Mouse (Mus musculus) ES-E14 (cell line): Measurements from ENCODE around the gene Cldn20. TPM values are rescaled to one million over a fixed set of nuclear protein-coding genes. Genes with fewer than 3 reads are reported as not detected.

Experiments used
- DNase-seq: peaks from one replicate; pipeline ENCODE4 v3.0.0-alpha.2; 2013; ENCODE audit warnings: low read depth, low spot score
- H3K27ac ChIP-seq: 2 replicates; pipeline ENCODE4 v1.5.1; 2012; ENCODE audit warnings: low read depth, mild to moderate bottlenecking, low read length, moderate library complexity, mixed read lengths; ENCODE audit not compliant: poor library complexity, insufficient read depth, severe bottlenecking
- H3K36me3 ChIP-seq: 2 replicates; pipeline ENCODE4 v1.6.1; 2012; ENCODE audit warnings: mild to moderate bottlenecking, low read length, moderate library complexity, mixed read lengths; ENCODE audit not compliant: control insufficient read depth, poor library complexity, insufficient read depth, severe bottlenecking
- H3K4me1 ChIP-seq, 2 experiments: fragments of 150-350 bp in 1 of 2; sonication (generic) in 1 of 2; 2 replicates each; pipeline ENCODE4 v1.6.1; 2012; ENCODE audit warnings: low read length in 2 of 2, mild to moderate bottlenecking in 1 of 2, mixed read lengths in 1 of 2; ENCODE audit not compliant: control insufficient read depth in 2 of 2, insufficient read depth in 2 of 2, poor library complexity in 1 of 2
- H3K4me3 ChIP-seq, 2 experiments: fragments of 150-350 bp in 1 of 2; sonication (generic) in 1 of 2; 2 replicates each; pipeline ENCODE4 v1.5.1; 2012; ENCODE audit warnings: low read length in 2 of 2, low read depth in 1 of 2, mild to moderate bottlenecking in 1 of 2, mixed read lengths in 1 of 2; ENCODE audit not compliant: insufficient read depth in 1 of 2, poor library complexity in 1 of 2, severe bottlenecking in 1 of 2
- H3K9ac ChIP-seq: 2 replicates; pipeline ENCODE4 v1.6.1; 2012; ENCODE audit warnings: low read depth, mild to moderate bottlenecking, low read length, mixed read lengths; ENCODE audit not compliant: poor library complexity, insufficient read depth, severe bottlenecking
- H3K9me3 ChIP-seq: fragments of 150-350 bp; sonication (generic); 2 replicates; pipeline ENCODE4 v1.6.1; 2012; ENCODE audit warnings: low read depth, mild to moderate bottlenecking, low read length; ENCODE audit not compliant: control insufficient read depth, insufficient read depth
- CHD2 ChIP-seq: IDR thresholded peaks from 2 replicates; pipeline ENCODE4 v1.6.1; 2014; ENCODE audit warnings: mild to moderate bottlenecking, low read depth, low read length, inconsistent platforms
- HCFC1 ChIP-seq: IDR thresholded peaks from 2 replicates; pipeline ENCODE4 v1.6.1; 2012; ENCODE audit warnings: low read length, inconsistent platforms, borderline replicate concordance; ENCODE audit not compliant: insufficient read depth
- MAFK ChIP-seq: IDR thresholded peaks from 2 replicates; pipeline ENCODE4 v1.6.1; 2014; ENCODE audit warnings: mild to moderate bottlenecking, low read depth, low read length, inconsistent platforms; ENCODE audit not compliant: insufficient read depth
- ZC3H11A ChIP-seq: IDR thresholded peaks from 2 replicates; pipeline ENCODE4 v1.6.1; 2012; ENCODE audit warnings: low read depth, mild to moderate bottlenecking, inconsistent platforms, low read length, borderline replicate concordance
- ZNF384 ChIP-seq: IDR thresholded peaks from 2 replicates; pipeline ENCODE4 v1.6.1; 2012; ENCODE audit warnings: low read depth, low read length, inconsistent platforms
- in situ Hi-C, 2 experiments: fragments of 600-800 bp; cut with MboI; formaldehyde crosslinking; loops; one replicate each; pipeline ENCODE4 v1.15.1; 2025; ENCODE audit warnings: low sequenced_read_pairs in 2 of 2, inconsistent platforms in 1 of 2; ENCODE audit not compliant: unreplicated experiment in 2 of 2
- total RNA-seq: library from RNA; depleted of rRNA; stranded (reverse); fragments of 300-350 nt; gene quantifications from 2 replicates; pipeline ENCODE4 v1.2.3, GENCODE M21; 2012

The Cldn20 gene
- total RNA-seq, 1 experiment = 0.58 TPM

GRCm38 (mm10) chr17:3540304-3540703 is 8.0 kb downstream of the Cldn20 start:
- TF ChIP-seq ZNF384 = no peak
- no peak for TF ChIP-seq ZC3H11A
- TF ChIP-seq HCFC1 = no peak
- TF ChIP-seq MAFK = no peak
- TF ChIP-seq CHD2 = no peak
- no peak overlapping the region for H3K27ac ChIP-seq
- in situ Hi-C loops = no loop called here

GRCm38 (mm10) chr17:3541033-3541432 is 8.7 kb downstream of the Cldn20 start:
- H3K9ac ChIP-seq = no peak overlapping the region
- no peaks in the 10 kb centered on the region for H3K36me3 ChIP-seq
- no peaks in the 10 kb centered on the region for H3K9me3 ChIP-seq
- H3K4me1 ChIP-seq = no peaks in the 10 kb centered on the region
- no peak for DNase-seq
- in situ Hi-C loops = no loop called here
- no peak overlapping the region for H3K27ac ChIP-seq
- TF ChIP-seq CHD2 (no peak), ZNF384 (no peak), HCFC1 (no peak), ZC3H11A (no peak), MAFK (no peak)
- H3K4me3 ChIP-seq = no peak overlapping the region

More at GRCm38 (mm10) chr17:3540304-3540703, 8.0 kb downstream of the Cldn20 start:
- peaks cover 2% of the 10 kb centered on the region for H3K36me3 ChIP-seq
- H3K9me3 ChIP-seq = no peaks in the 10 kb centered on the region
- DNase-seq = no peak
- no peak overlapping the region for H3K9ac ChIP-seq
- H3K4me3 ChIP-seq = no peak overlapping the region
- no peaks in the 10 kb centered on the region for H3K4me1 ChIP-seq

- Histone ChIP-seq H3K36me3 (no peaks in the 10 kb centered on the region), H3K9me3 (no peaks in the 10 kb centered on the region), H3K27ac (no peak overlapping the region), H3K4me3 (no peak overlapping the region), H3K4me1 (peaks cover 0 to 4% of the 10 kb centered on the region in 2 experiments; a peak in 1 of 4 replicates), H3K9ac (no peak overlapping the region)
- no peak for DNase-seq
- in situ Hi-C loops = no loop called here
- TF ChIP-seq HCFC1 (no peak), ZC3H11A (no peak), MAFK (no peak), ZNF384 (no peak), CHD2 (no peak)
Measured at GRCm38 (mm10) chr17:3547725-3548124, 15.4 kb downstream of the Cldn20 start.

GRCm38 (mm10) chr17:3556251-3556650 is 23.9 kb downstream of the Cldn20 start:
- DNase-seq = no peak
- Histone ChIP-seq H3K27ac (no peak overlapping the region), H3K36me3 (peaks cover 2% of the 10 kb centered on the region), H3K9ac (no peak overlapping the region), H3K4me1 (peaks cover 0 to 14% of the 10 kb centered on the region in 2 experiments; a peak in 3 of 4 replicates), H3K4me3 (peak overlapping the region in 1 of 2 experiments; percentile 88; a peak in 1 of 4 replicates), H3K9me3 (no peaks in the 10 kb centered on the region)
- in situ Hi-C loops = no loop called here
- TF ChIP-seq HCFC1 = no peak
- TF ChIP-seq CHD2 = no peak
- no peak for TF ChIP-seq ZC3H11A
- TF ChIP-seq ZNF384 = no peak
- no peak for TF ChIP-seq MAFK
